Comparison of ENCODE assay signal across 15 mouse cellular contexts in genomic region chr6:72654355-72654754, GRCm38 (mm10). TPM values are rescaled to one million over a fixed set of nuclear protein-coding genes. Genes with fewer than 3 reads are reported as not detected.
DNase-seq lines count a peak whose midpoint lies in the region; ATAC-seq lines count a peak whose summit lies in the region.
"Had no signal": no experiment of that assay in that cellular context is flagged by ENCODE, and none has a peak within 500 bp of the region (broad histone marks: within the 10 kb centered on the region; RNA-seq: fewer than 3 reads in every experiment).

No protein-coding gene starts in this region.

- 87% methylated on average over 6 of the region's 6 CpGs for WGBS in heart, embryonic 15.5 days
- 93% methylated on average over 6 of the region's 6 CpGs for WGBS in midbrain, embryonic 15.5 days
- WGBS in midbrain, embryonic 14.5 days = 95% methylated on average over 6 of the region's 6 CpGs
- 91% methylated on average over 6 of the region's 6 CpGs for WGBS in intestine, embryonic 15.5 days

- no peaks in the 10 kb centered on the region for H3K27me3 ChIP-seq in heart, embryonic 15.5 days
- no peaks in the 10 kb centered on the region for H3K27me3 ChIP-seq in midbrain, embryonic 15.5 days (replicated peaks)
- H3K27me3 ChIP-seq in midbrain, embryonic 14.5 days (ENCODE audit: control insufficient read depth, insufficient read depth, low read length) = no peaks in the 10 kb centered on the region
- H3K27me3 ChIP-seq in intestine, embryonic 15.5 days (replicated peaks) = no peaks in the 10 kb centered on the region
- H3K27me3 ChIP-seq: liver, embryonic 15.5 days; Patski had no signal

- H3K36me3 ChIP-seq in heart, embryonic 15.5 days = no peaks in the 10 kb centered on the region
- H3K36me3 ChIP-seq in midbrain, embryonic 15.5 days (replicated peaks) = no peaks in the 10 kb centered on the region
- H3K36me3 ChIP-seq in midbrain, embryonic 14.5 days (ENCODE audit: control insufficient read depth, insufficient read depth, low read length) = no peaks in the 10 kb centered on the region
- no peaks in the 10 kb centered on the region for H3K36me3 ChIP-seq in intestine, embryonic 15.5 days
- H3K36me3 ChIP-seq: liver, embryonic 15.5 days had no signal

- no peak for DNase-seq in heart, postnatal 25 days (ENCODE audit: low spot score)
- no peak for DNase-seq in midbrain, embryonic 14.5 days
- DNase-seq in cerebellum, adult 18-20 months = no peak
- DNase-seq in Muller cell, postnatal 12 days (ENCODE audit: inconsistent ontology term) = no peak
- DNase-seq: cerebellum, postnatal 10 days; forebrain, postnatal 0 days; gastrocnemius, postnatal 25 days; right cerebral cortex, postnatal 25 days; thymus, postnatal 4 days had no signal

- H3K4me3 ChIP-seq in heart, embryonic 15.5 days = no peak overlapping the region
- H3K4me3 ChIP-seq in midbrain, embryonic 15.5 days = no peak overlapping the region
- no peak overlapping the region for H3K4me3 ChIP-seq in midbrain, embryonic 14.5 days (replicated peaks; ENCODE audit: low read depth, low read length)
- H3K4me3 ChIP-seq in intestine, embryonic 15.5 days (replicated peaks) = no peak overlapping the region
- H3K4me3 ChIP-seq: liver, embryonic 15.5 days; myocyte had no signal

- H3K27ac ChIP-seq in heart, embryonic 15.5 days = peak overlapping the region; percentile 87
- H3K27ac ChIP-seq in midbrain, embryonic 15.5 days = 0 out of 2 replicates have a peak overlapping the region, but pooled peaks have one; percentile 70
- H3K27ac ChIP-seq in midbrain, embryonic 14.5 days (replicated peaks; ENCODE audit: low read depth, low read length) = no peak overlapping the region
- H3K27ac ChIP-seq in intestine, embryonic 15.5 days = peak overlapping the region; percentile 92; the same call in 1 of the 2 replicates
- H3K27ac ChIP-seq: liver, embryonic 15.5 days had no signal

- H3K4me1 ChIP-seq in heart, embryonic 15.5 days (replicated peaks) = peaks cover 21% of the 10 kb centered on the region
- peaks cover 12% of the 10 kb centered on the region for H3K4me1 ChIP-seq in midbrain, embryonic 15.5 days
- no peaks in the 10 kb centered on the region for H3K4me1 ChIP-seq in midbrain, embryonic 14.5 days (ENCODE audit: control insufficient read depth, insufficient read depth, low read length)
- peaks cover 37% of the 10 kb centered on the region for H3K4me1 ChIP-seq in intestine, embryonic 15.5 days (replicated peaks)

- no peak overlapping the region for H3K4me2 ChIP-seq in heart, embryonic 15.5 days
- no peak overlapping the region for H3K4me2 ChIP-seq in midbrain, embryonic 15.5 days
- no peak overlapping the region for H3K4me2 ChIP-seq in midbrain, embryonic 14.5 days (ENCODE audit: low read length)
- H3K4me2 ChIP-seq in intestine, embryonic 15.5 days (replicated peaks) = no peak overlapping the region
- H3K4me2 ChIP-seq: liver, embryonic 15.5 days had no signal

- ATAC-seq in heart, embryonic 15.5 days (replicated peaks; ENCODE audit: insufficient number of reproducible peaks, insufficient read depth, low FRiP score, low read depth) = no peak
- ATAC-seq in midbrain, embryonic 15.5 days (replicated peaks) = no peak
- no peak for ATAC-seq in midbrain, embryonic 14.5 days (ENCODE audit: low FRiP score, low TSS enrichment)
- ATAC-seq in intestine, embryonic 15.5 days = no peak
- ATAC-seq: forebrain, postnatal 0 days had no signal

- intact Hi-C loops in heart, postnatal 25 days (cut with DNase I) = no loop called here

- no peak overlapping the region for H3K9ac ChIP-seq in heart, embryonic 15.5 days
- no peak overlapping the region for H3K9ac ChIP-seq in midbrain, embryonic 15.5 days
- H3K9ac ChIP-seq in midbrain, embryonic 14.5 days (replicated peaks; ENCODE audit: low read length) = no peak overlapping the region
- H3K9ac ChIP-seq in intestine, embryonic 15.5 days = no peak overlapping the region
- H3K9ac ChIP-seq: liver, embryonic 15.5 days had no signal

- H3K9me3 ChIP-seq in heart, embryonic 15.5 days (replicated peaks) = no peaks in the 10 kb centered on the region
- H3K9me3 ChIP-seq in midbrain, embryonic 15.5 days = no peaks in the 10 kb centered on the region
- H3K9me3 ChIP-seq in midbrain, embryonic 14.5 days (ENCODE audit: control insufficient read depth, low read length) = no peaks in the 10 kb centered on the region
- no peaks in the 10 kb centered on the region for H3K9me3 ChIP-seq in intestine, embryonic 15.5 days
- H3K9me3 ChIP-seq: liver, embryonic 15.5 days had no signal

RNA-seq across cellular contexts. Expression of gene Tgoln1, which starts 37.6 kb away (rescaled TPM):
- 22.7 and 24.4 TPM in 2 replicates for polyA plus RNA-seq in heart, embryonic 15.5 days (2015; fragmentation: Nextera tagmentation; extraction: Ambion mirVana)
- total RNA-seq in heart, postnatal 25 days (2021) = 10 to 100 TPM; 46.3 to 50.5 TPM
- polyA plus RNA-seq in midbrain, embryonic 15.5 days (2015; fragmentation: Nextera tagmentation; extraction: Ambion mirVana) = 38.0 and 38.7 TPM in 2 replicates
- 31.6 and 47.1 TPM in 2 replicates for polyA plus RNA-seq in midbrain, embryonic 14.5 days (2014; fragmentation: Nextera tagmentation; extraction: Ambion mirVana)
- polyA plus RNA-seq in intestine, embryonic 15.5 days (2015; fragmentation: Nextera tagmentation; extraction: Ambion mirVana) = 42.2 and 43.3 TPM in 2 replicates

RNA-seq across cellular contexts. Expression of gene Retsat, which starts 56.1 kb away (rescaled TPM):
- polyA plus RNA-seq in heart, embryonic 15.5 days (2015; fragmentation: Nextera tagmentation; extraction: Ambion mirVana) = 19.8 and 21.4 TPM in 2 replicates
- total RNA-seq in heart, postnatal 25 days (2021) = 100 to 1,000 TPM; 155 to 157 TPM
- 6.1 and 7.2 TPM in 2 replicates for polyA plus RNA-seq in midbrain, embryonic 15.5 days (2015; fragmentation: Nextera tagmentation; extraction: Ambion mirVana)
- 4.2 and 5.1 TPM in 2 replicates for polyA plus RNA-seq in midbrain, embryonic 14.5 days (2014; fragmentation: Nextera tagmentation; extraction: Ambion mirVana)
- polyA plus RNA-seq in intestine, embryonic 15.5 days (2015; fragmentation: Nextera tagmentation; extraction: Ambion mirVana) = 29.7 and 31.6 TPM in 2 replicates

RNA-seq across cellular contexts. Expression of gene Elmod3, which starts 56.1 kb away (rescaled TPM):
- polyA plus RNA-seq in heart, embryonic 15.5 days (2015; fragmentation: Nextera tagmentation; extraction: Ambion mirVana) = 12.3 and 13.5 TPM in 2 replicates
- total RNA-seq in heart, postnatal 25 days (2021) = 10 to 100 TPM; 11.3 to 19.8 TPM
- 16.5 and 17.4 TPM in 2 replicates for polyA plus RNA-seq in midbrain, embryonic 15.5 days (2015; fragmentation: Nextera tagmentation; extraction: Ambion mirVana)
- polyA plus RNA-seq in midbrain, embryonic 14.5 days (2014; fragmentation: Nextera tagmentation; extraction: Ambion mirVana) = 13.5 and 19.8 TPM in 2 replicates
- 13.9 and 14.3 TPM in 2 replicates for polyA plus RNA-seq in intestine, embryonic 15.5 days (2015; fragmentation: Nextera tagmentation; extraction: Ambion mirVana)
